Mouse (Mus musculus) megakaryocyte, embryonic 14.5 days (primary cell): ENCODE results near the gene Utp14b.

Experiments
- FLI1 ChIP-seq: IDR thresholded peaks from 2 replicates; pipeline ENCODE4 v1.6.1; 2012; ENCODE audit warnings: low read length, inconsistent platforms, mixed read lengths
- GATA1 ChIP-seq: IDR thresholded peaks from 3 replicates; pipeline ENCODE4 v1.6.1; 2012; ENCODE audit warnings: mixed read lengths, low read length, inconsistent platforms, borderline replicate concordance

- TF ChIP-seq GATA1 (no peak), FLI1 (no peak)
Measured at GRCm38 (mm10) chr1:78609134-78609907, 48.5 kb upstream of the Utp14b start.
